Comparison of ENCODE assay signal across 20 mouse cellular contexts in the genomic region with DNA sequence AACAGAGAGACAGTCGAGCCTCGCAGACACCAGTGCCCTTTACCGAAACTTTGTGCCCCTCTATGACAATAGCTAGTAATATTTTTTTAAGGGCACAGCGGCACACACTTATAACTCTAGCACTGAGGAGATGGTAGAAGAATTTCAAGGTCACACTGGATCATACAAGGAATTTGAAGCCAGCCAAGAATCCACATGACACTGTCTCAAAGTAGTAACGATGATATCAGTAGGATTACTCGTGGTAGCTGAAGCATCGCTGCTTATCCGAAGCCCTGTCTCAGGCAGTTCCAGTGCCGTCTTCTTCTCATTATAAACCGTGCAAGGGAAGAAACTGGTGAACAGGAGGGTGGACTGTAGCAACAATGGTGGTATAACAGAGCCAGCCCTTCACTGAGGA.
DNase-seq lines count a peak whose midpoint lies in the region; ATAC-seq and TF ChIP-seq lines count a peak whose summit lies in the region.
"Had no signal": no experiment of that assay in that cellular context is flagged by ENCODE, and none has a peak within 500 bp of the region (broad histone marks: within the 10 kb centered on the region; RNA-seq: fewer than 3 reads in every experiment).

No protein-coding gene starts in this region.

- DNase-seq in heart, adult 18-20 months: no peak
- DNase-seq in layer of hippocampus, adult 2 months (ENCODE audit: low spot score in 2 of 2): no peak
- no peak for DNase-seq in layer of hippocampus, postnatal 14 days (ENCODE audit: low spot score in 2 of 2)
- DNase-seq in limb, embryonic 10.5 days (ENCODE audit: low spot score): no peak
- DNase-seq: adrenal gland, postnatal 36 days; B cell, adult 2 months; cerebellum, adult 18-20 months; cerebellum, postnatal 25 days; embryo, embryonic 11 days; liver; retina, postnatal 1 day; thymus, adult 2 months had no signal

- WGBS in heart, embryonic 13.5 days: 58% methylated on average over 10 of the region's 10 CpGs
- WGBS in hindbrain, embryonic 15.5 days: 66% methylated on average over 10 of the region's 10 CpGs
- 72% methylated on average over 10 of the region's 10 CpGs for WGBS in neural tube, embryonic 12.5 days
- WGBS in limb, embryonic 10.5 days: 89% methylated on average over 10 of the region's 10 CpGs

- H3K27me3 ChIP-seq in heart, embryonic 13.5 days (replicated peaks): peaks cover 7% of the 10 kb centered on the region; the same call in 1 of the 2 replicates
- no peaks in the 10 kb centered on the region for H3K27me3 ChIP-seq in hindbrain, embryonic 15.5 days
- H3K27me3 ChIP-seq in neural tube, embryonic 12.5 days (replicated peaks): no peaks in the 10 kb centered on the region
- peaks cover 19% of the 10 kb centered on the region for H3K27me3 ChIP-seq in limb, embryonic 10.5 days (ENCODE audit: low read depth, poor library complexity, severe bottlenecking)
- H3K27me3 ChIP-seq: stomach, embryonic 15.5 days had no signal

- H3K9ac ChIP-seq in heart, embryonic 13.5 days: no peak overlapping the region
- H3K9ac ChIP-seq in hindbrain, embryonic 15.5 days: no peak overlapping the region
- H3K9ac ChIP-seq in neural tube, embryonic 12.5 days: no peak overlapping the region
- H3K9ac ChIP-seq: embryonic facial prominence, embryonic 15.5 days; kidney, embryonic 15.5 days; stomach, embryonic 15.5 days had no signal

- no peak overlapping the region for H3K4me3 ChIP-seq in heart, embryonic 13.5 days
- no peak overlapping the region for H3K4me3 ChIP-seq in layer of hippocampus, adult 2 months
- no peak overlapping the region for H3K4me3 ChIP-seq in hindbrain, embryonic 15.5 days
- no peak overlapping the region for H3K4me3 ChIP-seq in neural tube, embryonic 12.5 days
- no peak overlapping the region for H3K4me3 ChIP-seq in limb, embryonic 10.5 days
- H3K4me3 ChIP-seq: embryonic facial prominence, embryonic 15.5 days; kidney, embryonic 15.5 days; stomach, embryonic 15.5 days had no signal

- no peak overlapping the region for H3K4me2 ChIP-seq in heart, embryonic 13.5 days
- H3K4me2 ChIP-seq in hindbrain, embryonic 15.5 days: 0 out of 2 replicates have a peak overlapping the region, but pooled peaks have one; percentile 37
- no peak overlapping the region for H3K4me2 ChIP-seq in neural tube, embryonic 12.5 days (replicated peaks)
- H3K4me2 ChIP-seq: embryonic facial prominence, embryonic 15.5 days; stomach, embryonic 15.5 days had no signal

- H3K36me3 ChIP-seq in heart, embryonic 13.5 days: no peaks in the 10 kb centered on the region
- H3K36me3 ChIP-seq in hindbrain, embryonic 15.5 days: no peaks in the 10 kb centered on the region
- H3K36me3 ChIP-seq in neural tube, embryonic 12.5 days: no peaks in the 10 kb centered on the region
- H3K36me3 ChIP-seq in limb, embryonic 10.5 days: no peaks in the 10 kb centered on the region
- H3K36me3 ChIP-seq: embryonic facial prominence, embryonic 15.5 days; kidney, embryonic 15.5 days; stomach, embryonic 15.5 days had no signal

- peaks cover 65% of the 10 kb centered on the region for H3K4me1 ChIP-seq in heart, embryonic 13.5 days
- H3K4me1 ChIP-seq in hindbrain, embryonic 15.5 days (replicated peaks): peaks cover 82% of the 10 kb centered on the region
- H3K4me1 ChIP-seq in neural tube, embryonic 12.5 days: peaks cover 81% of the 10 kb centered on the region
- 0 out of 2 replicates have a peak, but pooled peaks cover 3% of the 10 kb centered on the region for H3K4me1 ChIP-seq in limb, embryonic 10.5 days
- H3K4me1 ChIP-seq: embryonic facial prominence, embryonic 15.5 days; stomach, embryonic 15.5 days had no signal

- H3K9me3 ChIP-seq in heart, embryonic 13.5 days: no peaks in the 10 kb centered on the region
- no peaks in the 10 kb centered on the region for H3K9me3 ChIP-seq in hindbrain, embryonic 15.5 days
- no peaks in the 10 kb centered on the region for H3K9me3 ChIP-seq in neural tube, embryonic 12.5 days
- no peaks in the 10 kb centered on the region for H3K9me3 ChIP-seq in limb, embryonic 10.5 days (replicated peaks)
- H3K9me3 ChIP-seq: embryonic facial prominence, embryonic 15.5 days; kidney, embryonic 15.5 days; stomach, embryonic 15.5 days had no signal

- no peak for TF ChIP-seq CTCF in layer of hippocampus, adult 2 months (conservative IDR thresholded peaks at IDR 0.05)

- no peak for ATAC-seq in heart, embryonic 13.5 days (ENCODE audit: extremely low read depth, insufficient number of reproducible peaks, low FRiP score, low TSS enrichment)
- ATAC-seq in hindbrain, embryonic 15.5 days (ENCODE audit: low FRiP score, low read depth): no peak
- ATAC-seq in neural tube, embryonic 12.5 days (ENCODE audit: low FRiP score, low read depth): no peak
- ATAC-seq: intestine, postnatal 0 days; lung, postnatal 0 days had no signal

- peak overlapping the region; percentile 92 for H3K27ac ChIP-seq in heart, embryonic 13.5 days (replicated peaks)
- 0 out of 2 replicates have a peak overlapping the region, but pooled peaks have one; percentile 39 for H3K27ac ChIP-seq in layer of hippocampus, adult 2 months
- peak overlapping the region; percentile 80 for H3K27ac ChIP-seq in hindbrain, embryonic 15.5 days (replicated peaks)
- peak overlapping the region; percentile 46; the same call in 1 of the 2 replicates for H3K27ac ChIP-seq in neural tube, embryonic 12.5 days
- no peak overlapping the region for H3K27ac ChIP-seq in limb, embryonic 10.5 days
- H3K27ac ChIP-seq: embryonic facial prominence, embryonic 15.5 days; kidney, embryonic 15.5 days; stomach, embryonic 15.5 days had no signal
